Mouse (Mus musculus): ENCODE measurements at regions not wholly inside any gene's neighbourhood (a gene's known extent, or its start where the extent isn't known, plus 50 kb on each side); places are given as distances from the start of the nearest gene placed in this dataset.
A peak's percentile ranks its signal among the peaks of the same experiment; 100 is the strongest.

GRCm38 (mm10) chr14:86360423-86361059 lies 780.5 kb downstream of the Diaph3 start:
- 37% methylated on average over 7 of the region's 7 CpGs for WGBS
- ATAC-seq (ENCODE audit: low read depth) (no peak), DNase-seq (ENCODE audit: low spot score) (no peak)
- no peaks in the 10 kb centered on the region for H3K36me3 ChIP-seq (ENCODE audit: control insufficient read depth, insufficient read depth, low read length)
- no peaks in the 10 kb centered on the region for H3K4me1 ChIP-seq (ENCODE audit: control insufficient read depth, insufficient read depth, low read length)
- H3K4me2 ChIP-seq (ENCODE audit: low read depth, low read length) = no peak overlapping the region
- H3K9me3 ChIP-seq (ENCODE audit: control insufficient read depth, low read length) = no peaks in the 10 kb centered on the region
- no peak overlapping the region for H3K4me3 ChIP-seq (ENCODE audit: low read depth, low read length)
- H3K9ac ChIP-seq (ENCODE audit: low read depth, low read length) = no peak overlapping the region
- H3K27me3 ChIP-seq (replicated peaks; ENCODE audit: control insufficient read depth, insufficient read depth, low read length) = no peaks in the 10 kb centered on the region
- no peak overlapping the region for H3K27ac ChIP-seq (replicated peaks; ENCODE audit: low read depth, low read length)

GRCm38 (mm10) chr14:86358584-86358983 lies 782.5 kb downstream of the Diaph3 start:
- no peaks in the 10 kb centered on the region for H3K4me1 ChIP-seq (ENCODE audit: control insufficient read depth, insufficient read depth, low read length)
- WGBS = 70% methylated on average over 6 of the region's 6 CpGs
- DNase-seq (ENCODE audit: low spot score) (peak; percentile 16), ATAC-seq (ENCODE audit: low read depth) (no peak)
- H3K9me3 ChIP-seq (ENCODE audit: control insufficient read depth, low read length) = no peaks in the 10 kb centered on the region
- H3K27me3 ChIP-seq (replicated peaks; ENCODE audit: control insufficient read depth, insufficient read depth, low read length) = no peaks in the 10 kb centered on the region
- no peak overlapping the region for H3K4me3 ChIP-seq (ENCODE audit: low read depth, low read length)
- H3K4me2 ChIP-seq (ENCODE audit: low read depth, low read length) = no peak overlapping the region
- no peaks in the 10 kb centered on the region for H3K36me3 ChIP-seq (ENCODE audit: control insufficient read depth, insufficient read depth, low read length)
- no peak overlapping the region for H3K27ac ChIP-seq (replicated peaks; ENCODE audit: low read depth, low read length)
- no peak overlapping the region for H3K9ac ChIP-seq (ENCODE audit: low read depth, low read length)

- no peaks in the 10 kb centered on the region for H3K36me3 ChIP-seq (ENCODE audit: control insufficient read depth, insufficient read depth, low read length)
- no peaks in the 10 kb centered on the region for H3K27me3 ChIP-seq (replicated peaks; ENCODE audit: control insufficient read depth, insufficient read depth, low read length)
- no peak overlapping the region for H3K4me3 ChIP-seq (ENCODE audit: low read depth, low read length)
- H3K4me2 ChIP-seq (ENCODE audit: low read depth, low read length) = no peak overlapping the region
- DNase-seq (ENCODE audit: low spot score) (no peak), ATAC-seq (ENCODE audit: low read depth) (no peak)
- no peak overlapping the region for H3K27ac ChIP-seq (replicated peaks; ENCODE audit: low read depth, low read length)
- H3K9me3 ChIP-seq (ENCODE audit: control insufficient read depth, low read length) = no peaks in the 10 kb centered on the region
- H3K9ac ChIP-seq (ENCODE audit: low read depth, low read length) = no peak overlapping the region
- 52% methylated on average over 1 of the region's 1 CpGs for WGBS
- H3K4me1 ChIP-seq (ENCODE audit: control insufficient read depth, insufficient read depth, low read length) = no peaks in the 10 kb centered on the region
These were observed 790.5 kb downstream of the Diaph3 start for GRCm38 (mm10) chr14:86350526-86350925.

- Histone ChIP-seq H3K4me1 (ENCODE audit: control insufficient read depth, insufficient read depth, low read length) (no peaks in the 10 kb centered on the region), H3K27ac (replicated peaks; ENCODE audit: low read depth, low read length) (no peak overlapping the region), H3K4me2 (ENCODE audit: low read depth, low read length) (no peak overlapping the region), H3K27me3 (replicated peaks; ENCODE audit: control insufficient read depth, insufficient read depth, low read length) (no peaks in the 10 kb centered on the region), H3K36me3 (ENCODE audit: control insufficient read depth, insufficient read depth, low read length) (no peaks in the 10 kb centered on the region), H3K9me3 (ENCODE audit: control insufficient read depth, low read length) (no peaks in the 10 kb centered on the region), H3K4me3 (ENCODE audit: low read depth, low read length) (no peak overlapping the region), H3K9ac (ENCODE audit: low read depth, low read length) (no peak overlapping the region)
- no peak for DNase-seq (ENCODE audit: low spot score)
- ATAC-seq (ENCODE audit: low read depth) = no peak
- 82% methylated on average over 6 of the region's 6 CpGs for WGBS
These were observed 802.0 kb downstream of the Diaph3 start for GRCm38 (mm10) chr14:86339007-86339406.

- H3K27ac ChIP-seq (replicated peaks; ENCODE audit: low read depth, low read length) = no peak overlapping the region
These were observed 804.0 kb downstream of the Diaph3 start for GRCm38 (mm10) chr14:86337052-86337451.

GRCm38 (mm10) chr14:86335284-86335683 lies 805.8 kb downstream of the Diaph3 start:
- Histone ChIP-seq H3K27ac (replicated peaks; ENCODE audit: low read depth, low read length) (no peak overlapping the region), H3K9ac (ENCODE audit: low read depth, low read length) (no peak overlapping the region), H3K4me1 (ENCODE audit: control insufficient read depth, insufficient read depth, low read length) (no peaks in the 10 kb centered on the region), H3K4me2 (ENCODE audit: low read depth, low read length) (no peak overlapping the region), H3K4me3 (ENCODE audit: low read depth, low read length) (no peak overlapping the region), H3K36me3 (ENCODE audit: control insufficient read depth, insufficient read depth, low read length) (no peaks in the 10 kb centered on the region), H3K27me3 (replicated peaks; ENCODE audit: control insufficient read depth, insufficient read depth, low read length) (no peaks in the 10 kb centered on the region), H3K9me3 (ENCODE audit: control insufficient read depth, low read length) (no peaks in the 10 kb centered on the region)
- ATAC-seq (ENCODE audit: low read depth) = no peak
- WGBS = 77% methylated on average over 2 of the region's 2 CpGs
- no peak for DNase-seq (ENCODE audit: low spot score)

More at GRCm38 (mm10) chr14:86337052-86337451, 804.0 kb downstream of the Diaph3 start:
- DNase-seq (ENCODE audit: low spot score) (no peak), ATAC-seq (ENCODE audit: low read depth) (no peak)
- H3K9ac ChIP-seq (ENCODE audit: low read depth, low read length) = no peak overlapping the region
- H3K4me2 ChIP-seq (ENCODE audit: low read depth, low read length) = no peak overlapping the region
- no peaks in the 10 kb centered on the region for H3K9me3 ChIP-seq (ENCODE audit: control insufficient read depth, low read length)
- H3K4me3 ChIP-seq (ENCODE audit: low read depth, low read length) = no peak overlapping the region
- 57% methylated on average over 5 of the region's 5 CpGs for WGBS
- no peaks in the 10 kb centered on the region for H3K4me1 ChIP-seq (ENCODE audit: control insufficient read depth, insufficient read depth, low read length)
- no peaks in the 10 kb centered on the region for H3K27me3 ChIP-seq (replicated peaks; ENCODE audit: control insufficient read depth, insufficient read depth, low read length)
- no peaks in the 10 kb centered on the region for H3K36me3 ChIP-seq (ENCODE audit: control insufficient read depth, insufficient read depth, low read length)

GRCm38 (mm10) chr14:86329176-86329575 lies 811.9 kb downstream of the Diaph3 start:
- Histone ChIP-seq H3K27me3 (replicated peaks; ENCODE audit: control insufficient read depth, insufficient read depth, low read length) (no peaks in the 10 kb centered on the region), H3K9me3 (ENCODE audit: control insufficient read depth, low read length) (no peaks in the 10 kb centered on the region), H3K4me2 (ENCODE audit: low read depth, low read length) (no peak overlapping the region), H3K4me3 (ENCODE audit: low read depth, low read length) (no peak overlapping the region), H3K4me1 (ENCODE audit: control insufficient read depth, insufficient read depth, low read length) (0 out of 2 replicates have a peak, but pooled peaks cover 5% of the 10 kb centered on the region), H3K36me3 (ENCODE audit: control insufficient read depth, insufficient read depth, low read length) (no peaks in the 10 kb centered on the region), H3K9ac (ENCODE audit: low read depth, low read length) (no peak overlapping the region), H3K27ac (replicated peaks; ENCODE audit: low read depth, low read length) (no peak overlapping the region)
- ATAC-seq (ENCODE audit: low read depth) (no peak), DNase-seq (ENCODE audit: low spot score) (no peak)
- WGBS = 49% methylated on average over 3 of the region's 3 CpGs

- Histone ChIP-seq H3K4me2 (ENCODE audit: low read depth, low read length) (no peak overlapping the region), H3K4me1 (ENCODE audit: control insufficient read depth, insufficient read depth, low read length) (0 out of 2 replicates have a peak, but pooled peaks cover 5% of the 10 kb centered on the region), H3K27me3 (replicated peaks; ENCODE audit: control insufficient read depth, insufficient read depth, low read length) (no peaks in the 10 kb centered on the region), H3K4me3 (ENCODE audit: low read depth, low read length) (no peak overlapping the region), H3K9ac (ENCODE audit: low read depth, low read length) (no peak overlapping the region), H3K9me3 (ENCODE audit: control insufficient read depth, low read length) (no peaks in the 10 kb centered on the region), H3K36me3 (ENCODE audit: control insufficient read depth, insufficient read depth, low read length) (no peaks in the 10 kb centered on the region), H3K27ac (replicated peaks; ENCODE audit: low read depth, low read length) (no peak overlapping the region)
- DNase-seq (ENCODE audit: low spot score) = no peak
- WGBS = 58% methylated on average over 9 of the region's 9 CpGs
- no peak for ATAC-seq (ENCODE audit: low read depth)
These were observed 813.4 kb downstream of the Diaph3 start for GRCm38 (mm10) chr14:86327646-86328045.

GRCm38 (mm10) chr14:86322365-86322764 lies 818.7 kb downstream of the Diaph3 start:
- H3K9ac ChIP-seq (ENCODE audit: low read depth, low read length) = no peak overlapping the region
- no peak for DNase-seq (ENCODE audit: low spot score)
- H3K4me1 ChIP-seq (ENCODE audit: control insufficient read depth, insufficient read depth, low read length) = no peaks in the 10 kb centered on the region
- 24% methylated on average over 7 of the region's 7 CpGs for WGBS
- H3K4me2 ChIP-seq (ENCODE audit: low read depth, low read length) = no peak overlapping the region
- ATAC-seq (ENCODE audit: low read depth) = no peak
- H3K27ac ChIP-seq (replicated peaks; ENCODE audit: low read depth, low read length) = no peak overlapping the region
- no peak overlapping the region for H3K4me3 ChIP-seq (ENCODE audit: low read depth, low read length)
- H3K36me3 ChIP-seq (ENCODE audit: control insufficient read depth, insufficient read depth, low read length) = no peaks in the 10 kb centered on the region
- H3K9me3 ChIP-seq (ENCODE audit: control insufficient read depth, low read length) = no peaks in the 10 kb centered on the region
- no peaks in the 10 kb centered on the region for H3K27me3 ChIP-seq (replicated peaks; ENCODE audit: control insufficient read depth, insufficient read depth, low read length)
